Mouse (Mus musculus) heart, adult 2 months (tissue): ENCODE measurements at regions not wholly inside any gene's neighbourhood (a gene's known extent, or its start where the extent isn't known, plus 50 kb on each side); places are given as distances from the start of the nearest gene placed in this dataset.

ENCODE experiments used
- CTCF ChIP-seq: fragments of 200-600 bp; IDR thresholded peaks from 2 replicates; pipeline ENCODE4 v1.8.1; 2022; ENCODE audit warnings: antibody characterized with exemption, mild to moderate bottlenecking, moderate library complexity
- POLR2A ChIP-seq: fragments of 200-500 bp; IDR thresholded peaks from 2 replicates; pipeline ENCODE4 v1.6.1; 2011; ENCODE audit warnings: mild to moderate bottlenecking, low read depth, low read length, control low read depth; ENCODE audit not compliant: insufficient read depth

GRCm38 (mm10) chr17:68103346-68103745 lies 99.4 kb upstream of the Arhgap28 start:
- TF ChIP-seq POLR2A (no peak), CTCF (no peak)
